Mouse (Mus musculus) erythroid progenitor cell, adult 5-6 weeks (primary cell): Measurements from ENCODE around the gene Mapk6. TPM values are rescaled to one million over a fixed set of nuclear protein-coding genes. Genes with fewer than 3 reads are reported as not detected.

Experiments
- ATAC-seq: replicated peaks from 2 replicates; pipeline ENCODE4 v1.8.0; 2016; ENCODE audit warnings: moderate number of reproducible peaks, mild to moderate bottlenecking, moderate TSS enrichment, inconsistent platforms; ENCODE audit not compliant: poor library complexity, low FRiP score, severe bottlenecking
- total RNA-seq, 2 experiments: library from RNA; stranded (forward) in 1 of 2; stranded (reverse) in 1 of 2; fragments of 150-400 nt in 1 of 2; fragments of 186-747, 209-891 nt in 1 of 2; gene quantifications; 2 replicates each; pipeline versions ENCODE4 v1.2.3 to v1.2.4; 2015 to 2017; ENCODE audit warnings: low replicate concordance in 2 of 2

Mapk6 gene
- total RNA-seq, 2 experiments from 2014 or later: 4.1 to 7.1 TPM

- ATAC-seq: no peak
Measured at GRCm38 (mm10) chr9:75338016-75338415, 71.8 kb downstream of the Mapk6 start.

- ATAC-seq: no peak
Measured at GRCm38 (mm10) chr9:75334440-75334839, 75.4 kb downstream of the Mapk6 start.

GRCm38 (mm10) chr9:75330821-75331220 is 79.0 kb downstream of the Mapk6 start:
- ATAC-seq: no peak

- no peak for ATAC-seq
Measured at GRCm38 (mm10) chr9:75328047-75328446, 81.8 kb downstream of the Mapk6 start.

GRCm38 (mm10) chr9:75322099-75322885 is 87.5 kb downstream of the Mapk6 start:
- no peak for ATAC-seq

GRCm38 (mm10) chr9:75319365-75319764 is 90.4 kb downstream of the Mapk6 start:
- no peak for ATAC-seq

Other genes with a start within 250 kb of the Mapk6 start
- not detected in 2 replicates for gene Myo5c, start 178.0 kb downstream of the Mapk6 start, total RNA-seq (2015; ENCODE audit: low replicate concordance)
- not detected in 2 replicates for gene Myo5c, start 178.0 kb downstream of the Mapk6 start, total RNA-seq (2017; ENCODE audit: low replicate concordance)
- not detected in 2 replicates for gene Gnb5, start 103.7 kb downstream of the Mapk6 start, total RNA-seq (2015; ENCODE audit: low replicate concordance)
- gene Gnb5, start 103.7 kb downstream of the Mapk6 start, total RNA-seq (2017; ENCODE audit: low replicate concordance): 1.5 TPM in 1 of 2 replicates, not detected in the other
- gene Bcl2l10, start 62.2 kb downstream of the Mapk6 start, total RNA-seq (2015; ENCODE audit: low replicate concordance): not detected in 2 replicates
- not detected in 2 replicates for gene Bcl2l10, start 62.2 kb downstream of the Mapk6 start, total RNA-seq (2017; ENCODE audit: low replicate concordance)
- gene Leo1, start 31.5 kb upstream of the Mapk6 start, total RNA-seq (2015; ENCODE audit: low replicate concordance): 4.6 and 7.9 TPM in 2 replicates
- 9.8 and 17.5 TPM in 2 replicates for gene Leo1, start 31.5 kb upstream of the Mapk6 start, total RNA-seq (2017; ENCODE audit: low replicate concordance)
- gene Tmod3, start 149.7 kb upstream of the Mapk6 start, total RNA-seq (2015; ENCODE audit: low replicate concordance): 10.9 and 16.2 TPM in 2 replicates
- 16.9 and 42.4 TPM in 2 replicates for gene Tmod3, start 149.7 kb upstream of the Mapk6 start, total RNA-seq (2017; ENCODE audit: low replicate concordance)
- not detected in 2 replicates for gene Tmod2, start 201.3 kb upstream of the Mapk6 start, total RNA-seq (2015; ENCODE audit: low replicate concordance)
- not detected in 2 replicates for gene Tmod2, start 201.3 kb upstream of the Mapk6 start, total RNA-seq (2017; ENCODE audit: low replicate concordance)
- gene Lysmd2, start 215.7 kb upstream of the Mapk6 start, total RNA-seq (2015; ENCODE audit: low replicate concordance): not detected in 2 replicates
- gene Lysmd2, start 215.7 kb upstream of the Mapk6 start, total RNA-seq (2017; ENCODE audit: low replicate concordance): not detected in 2 replicates